Mouse (Mus musculus): ENCODE results near the gene Slfn4. TPM values are rescaled to one million over a fixed set of nuclear protein-coding genes. Genes with fewer than 3 reads are reported as not detected.
"Not testable (repeated sequence)": the region's sequence is repeated elsewhere in the genome, so short reads cannot be mapped to it uniquely, and the experiment has no call there.

The Slfn4 gene
- polyA plus RNA-seq, 1 experiment from 2014 or later: not detected

DNA sequence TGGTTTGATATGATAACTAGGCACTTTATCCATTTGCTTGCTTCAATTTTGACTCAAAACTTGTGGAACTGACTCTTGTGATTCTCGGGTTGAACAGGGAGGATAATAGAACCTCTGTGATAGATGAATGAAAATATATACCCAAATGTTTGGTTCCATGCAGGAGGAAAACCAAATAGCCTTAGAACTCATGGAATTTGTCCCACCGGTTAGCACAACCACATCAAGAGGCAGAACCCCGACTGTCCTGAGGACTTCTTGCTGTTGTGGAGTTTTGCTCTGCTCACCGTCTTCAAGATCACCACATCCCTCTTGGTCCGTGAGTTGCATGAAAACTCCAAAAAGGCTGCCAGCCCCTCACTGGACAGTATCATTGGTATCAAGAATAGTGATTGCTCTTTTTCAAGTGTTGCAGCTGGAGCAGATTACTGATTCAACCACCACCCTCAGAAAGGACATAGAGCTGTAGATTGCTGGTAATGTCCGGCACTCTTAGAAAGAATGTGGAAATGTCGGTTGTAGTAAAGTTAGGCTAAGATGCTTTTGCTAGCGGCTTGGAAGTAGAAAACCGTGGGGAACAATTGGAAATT, 50.5 kb downstream of the Slfn4 start:
- Histone ChIP-seq H3K27ac (no peak overlapping the region), H3K4me3 (no peak overlapping the region), H3K4me1 (no peaks in the 10 kb centered on the region), H3K27me3 (replicated peaks) (no peaks in the 10 kb centered on the region), H3K9me3 (no peaks in the 10 kb centered on the region), H3K9ac (no peak overlapping the region), H3K36me3 (no peaks in the 10 kb centered on the region), H3K4me2 (replicated peaks) (no peak overlapping the region)
- ATAC-seq (ENCODE audit: low FRiP score, low read depth): no peak
- WGBS: 89% methylated on average over 9 of the region's 9 CpGs

DNA sequence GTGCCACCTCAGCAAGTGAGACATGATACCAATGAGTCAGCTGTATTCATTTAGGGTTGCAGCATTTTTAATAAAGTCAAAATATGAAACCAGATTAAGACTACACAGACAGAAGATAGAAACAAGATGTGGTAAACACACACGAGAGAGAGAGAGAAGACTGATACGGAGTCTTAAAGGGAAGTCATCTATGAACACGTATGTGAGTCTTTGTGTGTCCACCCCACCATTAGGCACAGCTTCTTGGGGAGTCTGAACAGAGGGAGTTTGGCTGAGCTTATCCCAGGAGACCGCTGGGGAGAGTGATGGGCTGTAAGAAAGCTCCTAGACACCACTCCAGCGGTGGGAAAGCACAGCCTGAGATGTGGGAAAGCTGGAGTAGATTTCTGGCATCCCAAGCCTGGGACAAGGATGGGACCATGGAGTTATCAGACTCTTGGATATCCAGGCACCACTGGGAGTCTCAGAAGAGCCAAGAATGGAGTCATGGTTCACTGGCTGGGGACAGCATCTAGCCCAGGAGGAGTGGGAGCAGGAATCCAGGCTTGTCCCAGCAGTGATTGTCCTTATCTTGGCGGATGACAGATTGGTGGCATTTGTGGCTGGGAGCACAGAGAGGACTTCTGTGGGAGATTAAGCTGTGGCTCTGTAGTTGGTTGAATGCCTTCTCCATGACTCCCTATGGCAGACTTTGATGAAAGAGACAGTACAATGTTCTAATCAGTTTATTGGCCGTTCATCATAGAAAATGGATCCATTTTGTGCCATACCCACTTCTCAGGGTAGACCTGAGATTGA, 53.1 kb downstream of the Slfn4 start:
- Histone ChIP-seq H3K4me3 (no peak overlapping the region), H3K27ac (no peak overlapping the region), H3K9me3 (no peaks in the 10 kb centered on the region), H3K27me3 (replicated peaks) (no peaks in the 10 kb centered on the region), H3K36me3 (no peaks in the 10 kb centered on the region), H3K4me2 (replicated peaks) (no peak overlapping the region), H3K4me1 (no peaks in the 10 kb centered on the region), H3K9ac (no peak overlapping the region)
- 88% methylated on average over 7 of the region's 7 CpGs for WGBS
- no peak for ATAC-seq (ENCODE audit: low FRiP score, low read depth)

DNA sequence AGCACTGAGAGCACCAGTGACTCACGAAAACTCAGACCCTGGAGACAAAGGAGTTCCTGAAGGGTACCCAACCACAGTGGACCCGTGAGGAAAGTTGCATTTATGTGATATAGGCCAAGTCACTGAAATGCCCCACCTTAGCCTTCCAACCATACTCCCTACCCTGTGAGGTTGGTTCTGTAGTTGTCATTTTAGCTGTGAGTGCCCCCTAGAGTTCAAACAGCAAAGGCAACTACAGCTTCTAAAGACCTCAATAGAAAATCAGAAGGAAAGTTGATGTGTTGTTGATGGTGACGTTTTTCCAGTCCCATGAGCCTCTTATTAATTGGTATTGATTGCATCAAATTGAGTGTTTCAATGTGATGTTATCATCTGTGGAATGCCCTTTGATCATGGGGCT, 56.0 kb downstream of the Slfn4 start:
- H3K9ac ChIP-seq: no peak overlapping the region
- no peaks in the 10 kb centered on the region for H3K36me3 ChIP-seq
- H3K27me3 ChIP-seq (replicated peaks): no peaks in the 10 kb centered on the region
- H3K9me3 ChIP-seq: no peaks in the 10 kb centered on the region
- no peak overlapping the region for H3K4me2 ChIP-seq (replicated peaks)
- H3K27ac ChIP-seq: no peak overlapping the region
- H3K4me1 ChIP-seq: no peaks in the 10 kb centered on the region
- no peak overlapping the region for H3K4me3 ChIP-seq
- 72% methylated on average over 3 of the region's 3 CpGs for WGBS
- ATAC-seq (ENCODE audit: low FRiP score, low read depth): no peak

DNA sequence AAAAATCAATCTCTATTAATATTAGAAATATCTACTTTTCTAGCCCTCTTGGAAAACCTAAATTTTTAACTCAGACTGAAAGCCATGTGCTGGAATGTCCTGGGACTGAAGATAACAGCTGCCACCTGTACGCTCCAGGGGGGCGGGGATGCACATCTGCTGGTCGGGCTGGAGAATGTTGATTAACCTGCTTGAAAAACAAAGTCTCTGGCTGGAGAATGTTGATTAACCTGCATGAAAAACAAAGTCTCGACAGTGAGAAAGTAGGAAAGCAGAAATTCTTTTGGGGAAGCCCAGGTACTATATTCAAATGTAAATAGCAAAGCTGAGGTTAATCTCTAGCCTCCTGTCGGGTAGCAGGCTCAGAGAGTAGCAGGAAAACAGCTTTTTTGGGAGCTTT, 58.6 kb downstream of the Slfn4 start:
- not testable (repeated sequence) for H3K4me2 ChIP-seq (replicated peaks); H3K9me3 ChIP-seq; H3K36me3 ChIP-seq; H3K27me3 ChIP-seq (replicated peaks); H3K27ac ChIP-seq; H3K9ac ChIP-seq; ATAC-seq (ENCODE audit: low FRiP score, low read depth); H3K4me1 ChIP-seq; H3K4me3 ChIP-seq
- WGBS: 59% methylated on average over 5 of the region's 5 CpGs

DNA sequence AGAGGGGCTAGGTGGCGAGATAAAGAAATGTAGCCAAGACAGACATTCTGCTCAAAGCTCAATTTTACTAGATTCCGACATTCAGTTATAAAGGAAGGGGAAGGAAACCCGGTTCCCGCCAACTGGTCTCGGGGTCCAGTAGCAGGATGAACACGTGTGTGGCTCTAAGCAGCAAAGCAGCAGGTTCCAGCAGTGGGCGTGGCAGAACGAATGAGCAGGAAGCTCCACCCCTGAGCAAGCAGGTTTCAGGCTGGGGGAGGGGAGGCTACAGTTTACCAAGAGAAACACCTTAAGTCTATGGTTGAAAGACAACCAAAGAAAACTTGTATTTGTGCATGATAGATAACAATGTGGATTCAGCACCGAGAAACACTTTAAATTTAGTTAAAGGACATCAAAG, 62.4 kb downstream of the Slfn4 start:
- H3K27ac ChIP-seq; H3K27me3 ChIP-seq (replicated peaks); H3K9me3 ChIP-seq; H3K4me2 ChIP-seq (replicated peaks); H3K36me3 ChIP-seq; H3K4me1 ChIP-seq; ATAC-seq (ENCODE audit: low FRiP score, low read depth); H3K9ac ChIP-seq; H3K4me3 ChIP-seq: not testable (repeated sequence)
- WGBS: 82% methylated on average over 9 of the region's 9 CpGs

DNA sequence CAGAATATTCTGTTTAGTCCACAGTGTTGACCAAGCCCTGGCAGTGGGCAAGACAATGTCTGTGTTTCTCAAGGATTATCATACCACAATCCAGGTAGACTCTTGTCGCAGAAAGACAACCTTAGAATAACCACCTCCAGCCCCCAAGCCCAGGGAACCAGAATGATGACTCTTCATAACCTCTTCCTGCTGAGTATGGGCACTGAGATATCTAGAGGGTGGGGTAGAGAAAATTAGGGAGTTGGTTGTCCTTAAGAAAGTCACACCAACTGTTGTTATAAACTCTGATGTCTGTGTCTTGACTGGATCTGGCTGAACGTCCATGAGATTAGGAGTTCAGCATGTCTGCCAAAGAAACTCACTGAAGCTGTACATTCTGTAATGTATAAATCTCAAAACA, 63.4 kb downstream of the Slfn4 start:
- Histone ChIP-seq H3K27ac (no peak overlapping the region), H3K9me3 (no peaks in the 10 kb centered on the region), H3K4me1 (no peaks in the 10 kb centered on the region), H3K36me3 (no peaks in the 10 kb centered on the region), H3K4me3 (no peak overlapping the region), H3K9ac (no peak overlapping the region), H3K4me2 (replicated peaks) (no peak overlapping the region), H3K27me3 (replicated peaks) (no peaks in the 10 kb centered on the region)
- no peak for ATAC-seq (ENCODE audit: low FRiP score, low read depth)
- WGBS: 93% methylated on average over 2 of the region's 2 CpGs

DNA sequence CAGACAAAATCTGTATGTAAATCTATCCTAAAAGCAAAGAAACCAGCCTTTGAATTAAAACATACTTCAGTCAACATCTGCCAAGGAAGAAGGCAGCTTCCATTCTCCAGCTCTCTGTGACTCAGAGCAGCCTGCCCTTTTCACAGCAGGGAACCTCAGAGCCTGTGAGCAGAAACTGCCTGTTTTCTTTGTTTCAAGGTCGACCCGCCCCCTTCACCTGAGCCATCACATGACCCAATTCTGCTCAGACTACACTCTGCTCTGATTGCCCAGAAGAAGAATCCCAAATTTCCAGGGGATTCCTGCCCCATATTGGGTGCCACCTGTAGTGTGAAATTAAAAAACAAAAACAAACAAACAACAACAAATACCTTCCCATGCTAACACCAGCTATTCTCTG, 64.8 kb downstream of the Slfn4 start:
- Histone ChIP-seq H3K9me3 (no peaks in the 10 kb centered on the region), H3K9ac (no peak overlapping the region), H3K4me2 (replicated peaks) (no peak overlapping the region), H3K4me3 (no peak overlapping the region), H3K27ac (no peak overlapping the region), H3K36me3 (no peaks in the 10 kb centered on the region), H3K27me3 (replicated peaks) (no peaks in the 10 kb centered on the region), H3K4me1 (no peaks in the 10 kb centered on the region)
- ATAC-seq (ENCODE audit: low FRiP score, low read depth): no peak
- 13% methylated on average over 2 of the region's 2 CpGs for WGBS

Other genes starting within 250 kb of the Slfn4 start
- 0.59 and 1.6 TPM in 2 replicates for gene Slfn5, start 223.8 kb upstream of the Slfn4 start, polyA plus RNA-seq (2016; fragmentation: Nextera tagmentation; extraction: Ambion mirVana)
- gene Slfn9, start 183.4 kb upstream of the Slfn4 start, polyA plus RNA-seq (2016; fragmentation: Nextera tagmentation; extraction: Ambion mirVana): 7.4 and 8.2 TPM in 2 replicates
- 0.27 TPM in 1 of 2 replicates, not detected in the other for gene Slfn8, start 154.4 kb upstream of the Slfn4 start, polyA plus RNA-seq (2016; fragmentation: Nextera tagmentation; extraction: Ambion mirVana)
- gene Slfn2, start 110.1 kb upstream of the Slfn4 start, polyA plus RNA-seq (2016; fragmentation: Nextera tagmentation; extraction: Ambion mirVana): 1.1 and 1.6 TPM in 2 replicates
- not detected in 2 replicates for gene Slfn1, start 58.3 kb upstream of the Slfn4 start, polyA plus RNA-seq (2016; fragmentation: Nextera tagmentation; extraction: Ambion mirVana)
- gene Slfn3, start 16.1 kb downstream of the Slfn4 start, polyA plus RNA-seq (2016; fragmentation: Nextera tagmentation; extraction: Ambion mirVana): 0.16 and 0.22 TPM in 2 replicates
- gene Slfn14, start 111.5 kb downstream of the Slfn4 start, polyA plus RNA-seq (2016; fragmentation: Nextera tagmentation; extraction: Ambion mirVana): 0.72 and 0.77 TPM in 2 replicates
- gene Ap2b1, start 123.8 kb downstream of the Slfn4 start, polyA plus RNA-seq (2016; fragmentation: Nextera tagmentation; extraction: Ambion mirVana): 108 and 118 TPM in 2 replicates
- gene Pex12, start 127.4 kb downstream of the Slfn4 start, polyA plus RNA-seq (2016; fragmentation: Nextera tagmentation; extraction: Ambion mirVana): 16.3 and 16.7 TPM in 2 replicates
- gene Rasl10b, start 234.0 kb downstream of the Slfn4 start, polyA plus RNA-seq (2016; fragmentation: Nextera tagmentation; extraction: Ambion mirVana): 24.2 and 26.5 TPM in 2 replicates